Mouse (Mus musculus) layer of hippocampus, postnatal 25 days (tissue): ENCODE measurements around the gene 1700003F12Rik. TPM values are rescaled to one million over a fixed set of nuclear protein-coding genes. Genes with fewer than 3 reads are reported as not detected.

Source experiments
- DNase-seq, 2 experiments: peaks; one replicate each; pipeline ENCODE4 v3.0.0; 2022; ENCODE audit warnings: mixed read lengths in 2 of 2, low spot score in 1 of 2; ENCODE audit errors: extremely low spot score in 1 of 2
- total RNA-seq, 2 experiments: library from RNA; stranded (reverse); gene quantifications; 2 replicates each; pipeline ENCODE4 v1.2.3; 2021

1700003F12Rik gene
- total RNA-seq = under 1 TPM; 0.81 to 0.94 TPM

GRCm38 (mm10) chr2:154546711-154547110 is at the start of gene 1700003F12Rik:
Gene 1700003F12Rik, plus strand, starts transcription at chr2:154547085.
- no peak for DNase-seq

GRCm38 (mm10) chr2:154498571-154498970 is 48.3 kb upstream of the 1700003F12Rik start:
- DNase-seq = no peak

- no peak for DNase-seq
Observed at GRCm38 (mm10) chr2:154499717-154500247, 47.1 kb upstream of the 1700003F12Rik start.

DNA sequence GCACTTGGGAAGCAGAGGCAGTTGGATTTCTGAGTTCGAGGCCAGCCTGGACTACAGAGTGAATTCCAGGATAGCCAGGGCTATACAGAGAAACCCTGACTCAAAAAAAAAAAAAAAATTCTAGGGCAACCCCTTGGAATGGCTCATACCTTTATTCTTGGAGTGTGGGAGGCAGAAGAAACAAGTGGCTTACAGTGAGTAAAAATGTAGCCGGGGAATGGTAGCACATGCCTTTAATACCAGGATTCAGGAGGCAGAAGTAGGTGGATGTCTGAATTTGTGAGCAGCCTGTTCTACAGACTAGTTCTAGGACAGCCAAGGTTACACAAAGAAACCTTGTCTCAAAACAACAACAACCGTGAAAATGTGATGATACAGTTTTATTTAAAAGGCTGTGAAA is 46.1 kb upstream of the 1700003F12Rik start:
- DNase-seq = no peak

GRCm38 (mm10) chr2:154507076-154507475 is 39.8 kb upstream of the 1700003F12Rik start:
- no peak for DNase-seq

DNA sequence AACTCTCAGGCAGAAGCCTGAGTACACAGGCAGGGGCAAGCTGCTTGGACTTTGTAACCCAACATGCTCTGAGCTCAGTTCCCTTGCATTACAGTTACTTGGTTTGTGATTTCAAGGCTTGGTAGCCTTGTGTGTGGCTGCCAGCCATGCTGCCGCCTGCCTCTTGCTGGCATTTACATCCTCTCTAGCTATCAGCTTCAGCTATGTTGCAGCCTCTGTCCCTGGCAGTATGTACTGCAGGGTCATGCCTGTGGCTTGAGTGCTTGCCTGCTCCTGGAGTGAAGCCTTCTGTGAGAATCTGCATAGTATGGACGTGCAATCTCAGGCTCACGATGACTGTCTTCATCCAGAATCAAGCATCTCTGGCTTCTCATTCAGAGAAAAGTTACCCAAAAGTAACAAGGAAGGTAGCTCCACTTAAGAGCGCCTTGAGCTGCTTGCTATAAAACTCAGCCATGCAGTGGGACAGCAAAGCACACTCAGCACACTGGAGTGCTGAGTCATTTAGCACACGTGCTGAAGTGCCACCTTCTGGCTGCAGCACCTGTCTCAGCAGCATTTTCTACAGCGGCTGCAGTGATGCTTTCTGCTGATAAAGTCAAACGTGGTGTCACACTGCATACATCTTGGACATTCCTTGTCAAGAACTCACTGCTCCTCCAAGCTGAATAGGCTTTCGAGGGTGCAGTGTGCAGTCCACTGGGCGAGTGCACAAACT is 39.2 kb upstream of the 1700003F12Rik start:
- no peak for DNase-seq

DNA sequence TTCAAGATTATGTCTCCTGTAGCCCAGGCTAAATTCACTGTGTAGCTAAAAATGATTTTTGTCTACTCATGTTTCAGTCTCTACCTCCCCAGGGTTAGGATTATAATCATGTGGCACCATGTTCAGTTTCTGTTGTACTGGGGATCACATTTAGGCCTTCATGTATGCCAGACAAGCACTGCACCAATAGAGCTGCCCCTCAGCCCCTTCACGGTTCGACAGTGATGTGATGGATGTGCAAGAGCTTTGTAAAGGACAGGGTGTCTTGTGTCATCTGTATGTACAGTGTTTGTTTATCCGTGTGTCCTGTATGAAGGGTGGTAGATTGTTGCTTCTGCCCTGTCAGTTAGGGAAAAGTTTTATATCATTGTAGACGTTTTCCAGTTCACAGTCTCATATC is 38.4 kb upstream of the 1700003F12Rik start:
- DNase-seq = no peak

DNA sequence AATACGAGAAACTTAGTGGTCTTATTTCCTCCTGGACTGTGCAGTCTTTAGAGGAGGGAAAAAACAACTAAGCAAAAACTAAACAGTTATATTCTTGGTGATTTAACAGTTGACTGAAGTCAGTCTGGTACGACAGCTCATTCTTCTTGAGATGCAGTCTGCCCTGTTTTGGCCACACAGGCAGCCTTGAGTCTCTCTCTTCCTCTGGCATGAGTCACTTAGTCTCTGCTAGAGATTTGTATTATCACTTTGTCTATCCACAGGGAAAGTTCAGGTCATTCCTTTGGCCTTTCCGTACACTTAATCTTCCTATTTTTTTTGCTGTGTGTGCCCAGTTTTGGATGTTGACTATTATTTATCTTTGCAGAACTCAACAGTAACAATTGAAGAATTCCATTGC is 36.7 kb upstream of the 1700003F12Rik start:
- no peak for DNase-seq

DNA sequence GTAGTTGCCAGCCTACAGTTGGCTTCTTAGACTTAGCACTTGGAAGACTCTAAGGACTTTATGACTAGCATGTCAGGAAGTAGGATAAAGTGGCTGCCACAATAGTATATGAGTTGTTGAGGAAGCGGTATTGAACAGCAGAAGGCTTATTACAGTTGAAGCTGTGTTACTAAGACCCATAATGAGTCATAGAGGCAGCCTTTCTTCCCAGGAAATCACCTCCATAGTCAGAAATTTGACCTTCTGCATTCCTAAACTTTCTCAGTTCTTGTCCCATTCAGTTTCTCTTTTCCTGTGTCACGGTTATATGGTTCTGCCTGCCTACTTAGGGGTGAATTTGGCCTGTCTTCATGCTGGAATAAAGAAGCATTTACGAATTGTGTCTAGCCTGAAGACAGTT is 29.9 kb upstream of the 1700003F12Rik start:
- DNase-seq = no peak

- DNase-seq = no peak
Observed at GRCm38 (mm10) chr2:154517424-154517823, 29.5 kb upstream of the 1700003F12Rik start.

- no peak for DNase-seq
Observed at GRCm38 (mm10) chr2:154521449-154521848, 25.4 kb upstream of the 1700003F12Rik start.

DNA sequence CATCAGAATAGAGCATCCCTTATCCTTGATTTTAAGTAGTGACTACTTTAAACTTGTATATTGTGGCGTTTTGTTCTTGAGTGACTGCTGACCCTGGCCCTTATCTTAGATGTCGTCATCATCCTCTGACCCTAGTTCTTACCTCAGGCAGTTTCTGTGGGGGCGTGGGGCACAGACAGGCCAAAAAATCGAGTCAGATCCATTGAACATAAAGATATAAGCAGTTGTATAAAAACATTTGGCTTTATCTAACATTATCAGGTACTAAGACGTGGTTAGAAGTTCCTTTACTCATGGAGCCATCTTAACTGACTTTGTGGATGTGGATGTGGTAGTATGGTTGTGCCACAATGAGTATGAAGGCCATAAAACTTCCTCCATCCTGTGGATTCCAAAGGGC is 24.6 kb upstream of the 1700003F12Rik start:
- no peak for DNase-seq

DNA sequence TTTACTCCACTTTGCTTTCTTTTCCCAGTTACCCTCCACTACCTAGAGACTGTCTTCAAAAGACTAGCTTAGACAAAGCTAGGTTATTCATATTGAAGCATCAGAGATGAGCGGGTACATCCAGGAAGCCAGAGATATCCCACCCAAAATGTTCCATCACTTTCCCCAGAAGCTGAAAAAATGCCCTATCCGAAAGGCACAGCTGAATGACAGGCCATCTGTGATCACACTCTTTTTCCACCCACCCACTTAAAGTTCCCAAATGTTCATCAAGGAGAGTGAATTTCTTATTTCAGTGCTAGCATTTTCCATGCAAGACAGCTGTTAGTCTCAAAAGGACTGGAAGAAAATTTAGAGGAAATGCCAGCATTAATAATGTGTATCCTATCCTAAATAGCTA is 21.6 kb upstream of the 1700003F12Rik start:
- DNase-seq = no peak

GRCm38 (mm10) chr2:154526531-154526930 is 20.4 kb upstream of the 1700003F12Rik start:
- no peak for DNase-seq

- DNase-seq = no peak
Observed at GRCm38 (mm10) chr2:154532888-154533287, 14.0 kb upstream of the 1700003F12Rik start.

- no peak for DNase-seq
Observed at GRCm38 (mm10) chr2:154534704-154535270, 12.1 kb upstream of the 1700003F12Rik start.

DNA sequence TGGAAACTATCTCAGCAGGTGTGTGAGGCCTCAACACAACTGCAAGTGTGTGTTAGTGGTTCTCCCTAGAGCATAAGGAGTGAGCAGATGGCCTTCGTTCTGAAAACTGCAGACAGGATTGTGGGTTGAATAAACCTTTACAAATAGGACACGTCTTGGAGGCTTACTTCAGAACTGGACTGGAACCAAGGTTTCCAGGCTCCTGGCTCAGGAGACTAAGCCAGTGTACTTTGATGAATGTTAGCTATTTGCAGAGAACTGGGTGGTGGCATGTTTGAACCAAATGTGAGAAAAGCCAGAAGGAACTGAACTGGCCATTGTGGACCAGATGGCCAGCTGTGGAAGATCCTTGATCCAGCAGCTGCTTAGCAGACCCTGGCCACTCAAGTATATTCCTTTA is 8.6 kb upstream of the 1700003F12Rik start:
- DNase-seq = no peak

- no peak for DNase-seq
Observed at GRCm38 (mm10) chr2:154538710-154539109, 8.2 kb upstream of the 1700003F12Rik start.

GRCm38 (mm10) chr2:154539720-154540119 is 7.2 kb upstream of the 1700003F12Rik start:
- peak in 1 of 2 experiments; percentile 60 for DNase-seq

GRCm38 (mm10) chr2:154541630-154542029 is 5.3 kb upstream of the 1700003F12Rik start:
- no peak for DNase-seq

DNA sequence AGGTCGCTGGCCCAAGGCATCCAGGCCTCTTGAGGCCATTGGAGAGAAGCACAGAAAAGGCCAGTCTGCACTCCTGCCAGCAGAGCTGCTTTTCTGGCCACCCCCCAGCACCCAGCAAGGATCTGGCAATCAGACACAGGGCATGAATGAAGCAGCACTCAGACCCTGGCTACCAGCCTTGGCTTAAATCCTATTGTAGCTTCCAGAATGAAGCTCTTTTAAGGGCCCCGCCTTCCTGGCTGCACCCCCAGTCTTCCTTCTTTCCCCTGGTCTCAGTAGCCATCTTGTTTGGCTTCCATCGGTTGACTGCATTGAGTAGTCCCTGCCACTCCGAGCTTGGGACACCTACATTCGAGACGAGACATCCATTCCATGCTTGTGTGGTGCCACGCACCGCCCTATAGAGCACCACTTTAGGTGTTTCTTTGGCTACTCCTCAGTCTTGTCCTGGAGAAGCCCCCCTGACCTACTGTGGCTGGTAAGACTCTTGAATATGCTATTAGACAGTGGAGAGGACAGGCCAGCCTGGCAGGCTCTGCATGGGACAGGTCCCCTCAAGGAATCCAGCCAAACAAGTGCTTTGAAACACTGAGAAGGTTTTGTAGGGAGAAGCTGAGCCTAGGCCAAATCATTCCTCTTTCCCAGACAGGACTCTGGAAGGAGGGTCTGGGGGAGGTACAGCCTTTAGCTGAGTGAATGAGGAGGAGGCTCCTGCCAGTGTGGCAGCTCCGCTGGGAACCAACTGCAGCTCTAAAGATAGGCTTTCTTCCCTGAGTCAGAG is 3.1 kb upstream of the 1700003F12Rik start:
- peak in 1 of 2 experiments; percentile 50 for DNase-seq
